Mouse (Mus musculus): ENCODE data around the gene Tmeff1.
"Not testable (repeated sequence)": the region's sequence is repeated elsewhere in the genome, so short reads cannot be mapped to it uniquely, and the experiment has no call there.

Tmeff1 gene

DNA sequence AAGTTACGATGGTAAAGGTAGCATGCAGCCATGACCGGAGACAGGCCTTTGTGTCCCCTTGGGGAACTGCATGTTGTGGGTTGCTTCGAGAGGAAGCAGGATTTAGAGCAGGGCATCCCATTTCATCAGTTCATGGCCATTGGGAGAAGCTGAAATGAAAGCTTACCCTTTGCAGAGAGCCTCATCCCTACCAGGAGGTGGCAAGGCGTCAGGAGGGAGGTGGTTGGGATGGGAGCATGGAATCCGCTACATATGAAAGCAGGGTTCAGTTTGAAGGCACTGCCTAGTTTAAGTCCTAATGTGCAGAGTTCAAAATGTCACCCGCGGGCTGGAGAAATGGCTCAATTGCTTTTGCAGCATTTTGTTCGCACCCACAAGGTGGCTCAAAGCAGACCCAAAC is 92.3 kb downstream of the Tmeff1 start:
- DNase-seq (ENCODE audit: low spot score), result no peak

DNA sequence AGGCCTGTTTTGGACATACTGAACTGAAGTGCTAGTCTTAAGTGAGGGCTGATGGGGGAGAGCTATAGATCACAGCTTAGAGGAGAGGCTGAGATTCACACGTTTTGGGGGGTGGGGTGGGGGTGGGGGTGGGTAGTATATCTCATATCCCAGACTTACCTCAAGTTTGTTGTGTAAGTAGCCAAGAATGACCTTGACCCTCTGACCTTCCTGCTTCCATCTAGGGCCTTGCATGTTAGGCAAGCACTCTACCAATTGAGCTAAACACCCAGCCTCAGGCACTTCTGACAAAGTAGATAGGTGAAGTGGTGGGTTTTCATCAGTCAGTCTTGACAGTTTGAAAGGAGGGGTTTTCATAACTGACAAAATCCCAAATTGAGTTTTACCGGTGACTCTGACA is 92.8 kb downstream of the Tmeff1 start:
- no peak for DNase-seq (ENCODE audit: low spot score)

GRCm38 (mm10) chr4:48678793-48679192 is 93.8 kb downstream of the Tmeff1 start:
- DNase-seq (ENCODE audit: low spot score), result no peak

- not testable (repeated sequence) for DNase-seq (ENCODE audit: low spot score)
Measured at GRCm38 (mm10) chr4:48679728-48680127, 94.8 kb downstream of the Tmeff1 start.

- DNase-seq (ENCODE audit: low spot score), result no peak
Measured at GRCm38 (mm10) chr4:48680214-48680613, 95.2 kb downstream of the Tmeff1 start.

DNA sequence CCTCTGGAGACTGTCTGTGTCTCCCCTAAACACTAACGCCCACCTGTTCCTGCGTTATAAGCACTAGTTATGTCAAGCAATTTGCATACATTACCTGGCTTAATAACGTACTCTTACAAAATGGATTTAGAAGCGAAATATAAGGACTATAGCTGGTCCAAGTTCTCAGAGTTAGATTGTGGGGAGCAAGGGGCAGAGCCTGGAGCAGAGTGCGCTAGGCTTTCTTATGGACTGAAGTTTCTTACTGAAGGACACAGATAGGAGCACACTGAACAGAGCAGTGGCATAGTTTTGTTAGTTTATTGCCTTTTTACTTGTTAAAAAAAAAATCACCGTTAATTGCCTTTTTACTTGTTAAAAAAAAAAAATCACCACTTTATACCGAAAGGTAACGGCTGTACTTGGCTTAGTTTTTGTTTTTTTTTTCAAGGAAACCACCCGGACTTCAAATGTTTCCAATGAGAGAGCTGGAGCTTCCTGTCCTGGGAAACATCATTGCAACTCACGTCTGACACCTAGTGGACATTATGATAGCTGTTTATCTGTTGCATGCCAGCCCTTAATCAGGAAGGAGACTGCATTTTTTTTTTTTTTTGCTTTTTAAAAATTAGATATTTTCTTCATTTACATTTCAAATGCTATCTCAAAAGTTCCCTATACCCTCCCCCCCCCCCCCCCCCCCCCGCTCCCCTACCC is 95.8 kb downstream of the Tmeff1 start:
- no peak for DNase-seq (ENCODE audit: low spot score)

DNA sequence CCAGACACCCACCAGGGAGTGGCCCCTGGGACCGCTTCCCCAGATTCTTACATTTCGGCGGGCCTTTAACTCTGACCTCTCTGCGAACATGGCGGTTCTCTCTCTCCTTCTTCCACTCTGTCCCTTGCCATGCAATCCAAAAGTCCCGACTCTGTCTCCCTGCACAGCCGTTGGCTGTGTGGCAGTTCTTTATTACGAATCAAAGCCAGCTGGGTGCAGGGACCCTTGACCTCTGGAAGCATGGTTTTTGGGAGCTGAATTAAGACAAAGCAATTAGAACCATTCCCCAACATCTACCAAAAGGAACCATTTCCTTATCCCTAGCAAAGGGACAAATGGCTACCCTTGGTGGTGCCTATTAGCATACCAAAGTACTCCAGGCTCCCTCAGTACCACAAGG is 98.2 kb downstream of the Tmeff1 start:
- DNase-seq (ENCODE audit: low spot score), result no peak

- not testable (repeated sequence) for DNase-seq (ENCODE audit: low spot score)
Measured at GRCm38 (mm10) chr4:48683633-48684209, 98.7 kb downstream of the Tmeff1 start.

- DNase-seq (ENCODE audit: low spot score), result no peak
Measured at GRCm38 (mm10) chr4:48684593-48685187, 99.7 kb downstream of the Tmeff1 start.

DNA sequence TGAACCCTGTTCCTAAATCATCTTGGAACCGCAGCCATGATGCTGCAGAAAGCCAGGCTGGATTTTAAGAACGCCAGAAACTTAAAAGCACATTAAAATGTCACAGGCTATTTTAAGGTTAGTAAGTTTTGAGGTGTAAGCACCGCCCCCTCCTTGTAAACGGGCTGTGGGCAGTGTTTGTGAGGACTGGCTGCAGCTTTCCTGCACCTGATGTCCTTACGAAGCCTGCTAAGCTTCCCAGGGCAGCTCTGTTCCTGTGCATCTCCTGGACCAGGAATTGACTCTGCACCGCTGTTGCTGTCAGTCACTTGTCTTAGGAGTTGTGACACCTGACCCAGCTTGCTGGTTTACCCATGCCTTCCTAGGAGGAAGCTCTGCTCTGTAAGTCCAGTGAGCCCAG is 103.2 kb downstream of the Tmeff1 start:
- DNase-seq (ENCODE audit: low spot score), result no peak

DNA sequence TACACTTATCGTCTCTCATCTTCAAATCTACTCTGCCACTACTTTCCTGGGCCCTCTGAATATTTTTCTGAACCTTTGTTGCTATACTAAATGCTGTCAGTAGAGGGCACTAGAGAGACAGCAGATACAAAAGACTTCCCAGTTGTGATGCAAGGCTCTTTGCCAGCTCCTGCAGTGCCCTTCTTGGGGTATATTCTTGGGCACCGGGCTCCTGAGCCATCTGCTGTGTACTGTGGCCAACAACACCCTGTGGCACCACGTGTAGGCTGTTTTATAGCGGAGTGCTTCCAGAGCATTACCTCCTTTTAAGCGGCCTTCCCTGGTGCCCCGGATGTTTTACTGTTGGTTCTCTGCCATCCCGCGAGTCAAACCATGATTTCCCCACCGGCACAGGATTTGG is 105.7 kb downstream of the Tmeff1 start:
- no peak for DNase-seq (ENCODE audit: low spot score)

DNA sequence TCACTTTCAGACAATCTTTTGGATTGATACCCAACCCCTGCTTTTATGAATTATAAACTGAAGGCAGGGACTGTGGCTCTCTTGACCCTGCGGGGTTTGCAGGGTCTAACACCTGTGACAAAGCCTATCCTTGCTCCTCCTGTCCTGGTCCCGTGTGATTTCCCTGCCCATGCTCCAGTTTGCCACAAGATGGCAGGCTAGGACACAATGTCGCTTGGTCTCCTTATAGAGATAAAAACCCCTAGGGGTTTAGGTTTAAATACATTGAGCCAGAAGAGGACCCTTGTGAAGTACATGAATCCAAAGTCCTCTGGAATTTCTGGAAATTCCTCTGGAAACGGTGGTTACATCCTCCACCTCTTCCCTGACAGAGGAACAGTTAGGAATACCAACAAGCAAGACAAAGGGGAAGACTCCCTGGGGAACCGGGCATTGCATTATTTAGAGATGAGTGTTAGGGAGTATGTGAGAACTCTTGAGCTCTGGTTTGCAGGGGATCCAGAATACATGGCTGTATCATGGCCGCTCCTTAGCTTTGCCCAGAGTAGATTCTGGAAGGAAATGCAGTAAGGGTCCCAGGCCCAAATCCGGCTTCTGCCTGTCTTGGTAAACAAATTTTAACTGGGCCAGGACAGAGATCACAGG is 106.9 kb downstream of the Tmeff1 start:
- no peak for DNase-seq (ENCODE audit: low spot score)

DNA sequence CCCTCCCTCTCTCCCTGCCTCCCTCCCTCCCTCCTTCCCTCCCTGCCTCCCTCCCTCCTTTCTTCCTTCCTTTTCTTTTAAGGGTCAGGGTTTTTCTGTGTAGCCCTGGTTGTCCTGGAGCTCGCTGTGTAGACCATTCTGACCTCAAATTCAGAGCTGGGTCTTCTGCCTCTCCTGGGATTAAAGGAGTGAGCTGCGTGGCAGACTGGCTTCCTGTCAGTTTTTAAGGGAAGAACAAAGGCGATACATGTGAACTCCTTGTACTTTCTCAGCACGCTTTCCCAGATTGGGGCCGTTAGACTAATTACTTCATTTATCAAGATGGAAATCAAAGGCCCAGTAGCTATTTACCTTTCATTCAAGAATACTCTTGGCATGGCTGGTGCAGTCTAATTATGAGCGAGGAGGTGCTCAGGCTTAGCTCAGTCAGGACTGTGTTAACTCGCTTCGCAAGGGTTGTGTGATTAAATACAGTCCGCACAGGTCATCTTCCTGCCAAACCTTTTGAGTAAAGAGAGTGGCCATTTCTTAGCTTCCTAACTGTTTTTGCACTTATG is 107.8 kb downstream of the Tmeff1 start:
- DNase-seq (ENCODE audit: low spot score), result no peak

DNA sequence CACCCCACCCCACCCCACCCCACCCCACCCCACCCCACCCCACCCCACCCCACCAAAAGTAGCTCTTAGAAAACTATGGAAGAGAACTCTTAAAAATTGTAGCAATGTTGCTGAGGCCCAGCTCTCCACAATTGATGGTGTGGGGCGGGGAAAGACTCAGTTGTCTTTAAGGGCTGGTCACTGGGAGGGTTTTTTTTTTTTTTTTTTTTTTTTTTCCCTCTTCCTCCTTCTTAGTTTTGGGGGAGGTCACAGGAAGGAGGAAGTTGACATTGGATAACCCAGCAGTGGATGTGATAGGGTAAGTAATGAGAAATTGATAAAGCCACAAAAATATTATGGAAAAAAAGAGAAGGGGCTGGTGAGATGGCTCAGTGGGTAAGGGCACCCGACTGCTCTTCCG is 111.7 kb downstream of the Tmeff1 start:
- no peak for DNase-seq (ENCODE audit: low spot score)

DNA sequence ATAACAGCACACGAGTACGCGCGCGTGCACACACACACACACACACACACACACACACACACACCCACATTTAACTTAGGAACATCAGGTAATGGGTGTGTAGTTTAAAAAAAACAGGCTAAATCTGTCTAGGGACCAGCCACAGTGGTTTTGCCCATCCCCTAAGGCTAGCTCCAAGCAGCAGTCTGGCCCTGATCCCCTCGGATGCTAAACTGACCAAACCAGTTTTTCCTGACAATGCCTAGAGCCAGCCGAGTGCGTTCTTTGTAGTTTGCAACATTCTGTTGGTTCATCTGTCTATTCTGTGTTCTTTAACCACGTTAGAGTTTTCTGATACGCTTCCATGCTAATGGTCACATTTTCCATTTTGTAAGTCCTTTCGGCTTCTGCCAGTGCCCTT is 112.3 kb downstream of the Tmeff1 start:
- DNase-seq (ENCODE audit: low spot score), result no peak

Data from ovary, postnatal 10 days (tissue).